Mouse (Mus musculus) stomach, postnatal 0 days (tissue): ENCODE results near the gene Dcaf6. TPM values are rescaled to one million over a fixed set of nuclear protein-coding genes. Genes with fewer than 3 reads are reported as not detected.
A peak's percentile ranks its signal among the peaks of the same experiment; 100 is the strongest.

Experiments used
- ATAC-seq: fragments of 200-750 bp; cut with Nextera tagmentation; 2 replicates; pipeline ENCODE4 v1.8.0; 2017; ENCODE audit not compliant: low FRiP score, low TSS enrichment
- DNase-seq: peaks from one replicate; pipeline ENCODE4 v3.0.0-alpha.2; 2016; ENCODE audit warnings: low spot score
- H3K27ac ChIP-seq: fragments of 300-500 bp; sonication (generic); replicated peaks from 2 replicates; pipeline ENCODE4 v1.5.1; 2014; ENCODE audit warnings: mild to moderate bottlenecking, control low read depth
- H3K27me3 ChIP-seq: fragments of 300-500 bp; sonication (generic); 2 replicates; pipeline ENCODE4 v1.6.1; 2014; ENCODE audit warnings: low read length; ENCODE audit not compliant: control insufficient read depth, insufficient read depth
- H3K36me3 ChIP-seq: fragments of 300-500 bp; sonication (generic); 2 replicates; pipeline ENCODE4 v1.6.1; 2014; ENCODE audit warnings: low read length, mixed read lengths; ENCODE audit not compliant: control insufficient read depth, insufficient read depth
- H3K4me1 ChIP-seq: fragments of 300-500 bp; sonication (generic); replicated peaks from 2 replicates; pipeline ENCODE4 v1.6.1; 2014; ENCODE audit warnings: antibody characterized with exemption; ENCODE audit not compliant: control insufficient read depth, insufficient read depth
- H3K4me2 ChIP-seq: fragments of 300-500 bp; sonication (generic); replicated peaks from 2 replicates; pipeline ENCODE4 v1.6.1; 2014; ENCODE audit warnings: low read depth, mild to moderate bottlenecking, control low read depth, moderate library complexity
- H3K4me3 ChIP-seq: fragments of 300-500 bp; sonication (generic); 2 replicates; pipeline ENCODE4 v1.5.1; 2014; ENCODE audit warnings: low read depth, low read length, control low read depth
- H3K9ac ChIP-seq: fragments of 300-500 bp; sonication (generic); 2 replicates; pipeline ENCODE4 v1.6.1; 2014; ENCODE audit warnings: mild to moderate bottlenecking, low read length, control low read depth, mixed read lengths
- H3K9me3 ChIP-seq: fragments of 300-500 bp; sonication (generic); 2 replicates; pipeline ENCODE4 v1.6.1; 2016; ENCODE audit warnings: low read length; ENCODE audit not compliant: control insufficient read depth
- CTCF ChIP-seq: IDR thresholded peaks from 2 replicates; pipeline ENCODE4 v1.5.1; 2016; ENCODE audit warnings: antibody characterized with exemption, low read depth, mild to moderate bottlenecking, moderate library complexity
- EP300 ChIP-seq: optimal IDR thresholded peaks from 2 replicates; pipeline ENCODE3; 2016; ENCODE audit warnings: antibody characterized with exemption
- WGBS: fragments of 180-500 bp; shearing (Covaris S2); extraction: QIAGEN DNeasy Blood & Tissue Kit; methylation state at CpG from one replicate; pipeline ENCODE4 v1.1.7; 2014; 5-methylcytosine and 5-hydroxymethylcytosine counted together
- polyA plus RNA-seq: library from polyadenylated mRNA; unstranded; fragments of >200 nt; fragmentation: Nextera tagmentation; extraction: Ambion mirVana; gene quantifications from 2 replicates; pipeline ENCODE4 v1.2.1, GENCODE M21; 2015

The Dcaf6 gene
- polyA plus RNA-seq, 1 experiment from 2014 or later = 9.6 TPM

GRCm38 (mm10) chr1:165395940-165396339 lies 64.3 kb downstream of the Dcaf6 start:
- TF ChIP-seq CTCF (no peak), EP300 (no peak)
- Histone ChIP-seq H3K9ac (no peak overlapping the region), H3K36me3 (no peaks in the 10 kb centered on the region), H3K9me3 (no peaks in the 10 kb centered on the region), H3K27me3 (no peaks in the 10 kb centered on the region), H3K4me1 (no peaks in the 10 kb centered on the region), H3K4me3 (no peak overlapping the region), H3K4me2 (no peak overlapping the region), H3K27ac (no peak overlapping the region)
- DNase-seq (no peak), ATAC-seq (no peak)
- 90% methylated on average over 4 of the region's 4 CpGs for WGBS

GRCm38 (mm10) chr1:165394836-165395235 lies 65.4 kb downstream of the Dcaf6 start:
- no peak for DNase-seq
- Histone ChIP-seq H3K27me3 (no peaks in the 10 kb centered on the region), H3K4me3 (no peak overlapping the region), H3K27ac (no peak overlapping the region), H3K4me2 (no peak overlapping the region), H3K9ac (no peak overlapping the region), H3K36me3 (no peaks in the 10 kb centered on the region), H3K9me3 (no peaks in the 10 kb centered on the region), H3K4me1 (no peaks in the 10 kb centered on the region)
- TF ChIP-seq EP300 = no peak
- TF ChIP-seq CTCF = no peak
- 47% methylated on average over 3 of the region's 3 CpGs for WGBS
- no peak for ATAC-seq

GRCm38 (mm10) chr1:165393033-165393432 lies 67.2 kb downstream of the Dcaf6 start:
- ATAC-seq = no peak
- Histone ChIP-seq H3K4me1 (no peaks in the 10 kb centered on the region), H3K9me3 (no peaks in the 10 kb centered on the region), H3K9ac (no peak overlapping the region), H3K27me3 (no peaks in the 10 kb centered on the region), H3K36me3 (0 out of 2 replicates have a peak, but pooled peaks cover 2% of the 10 kb centered on the region), H3K4me3 (no peak overlapping the region), H3K27ac (no peak overlapping the region), H3K4me2 (no peak overlapping the region)
- WGBS = 80% methylated on average over 1 of the region's 1 CpGs
- no peak for TF ChIP-seq CTCF
- TF ChIP-seq EP300 = no peak
- no peak for DNase-seq

- no peak overlapping the region for H3K4me3 ChIP-seq
- H3K27me3 ChIP-seq = no peaks in the 10 kb centered on the region
- ATAC-seq (no peak), DNase-seq (peak; percentile 24)
- no peak overlapping the region for H3K9ac ChIP-seq
- 0 out of 2 replicates have a peak, but pooled peaks cover 2% of the 10 kb centered on the region for H3K36me3 ChIP-seq
- 40% methylated on average over 5 of the region's 5 CpGs for WGBS
- no peaks in the 10 kb centered on the region for H3K4me1 ChIP-seq
- no peak overlapping the region for H3K4me2 ChIP-seq
- no peaks in the 10 kb centered on the region for H3K9me3 ChIP-seq
- no peak overlapping the region for H3K27ac ChIP-seq
- TF ChIP-seq EP300 (no peak), CTCF (peak; percentile 68)
Measured at GRCm38 (mm10) chr1:165388716-165389115, 71.6 kb downstream of the Dcaf6 start.

- Histone ChIP-seq H3K9me3 (no peaks in the 10 kb centered on the region), H3K27me3 (no peaks in the 10 kb centered on the region), H3K4me1 (no peaks in the 10 kb centered on the region), H3K4me2 (no peak overlapping the region), H3K9ac (no peak overlapping the region), H3K27ac (no peak overlapping the region), H3K4me3 (no peak overlapping the region), H3K36me3 (0 out of 2 replicates have a peak, but pooled peaks cover 2% of the 10 kb centered on the region)
- WGBS = 78% methylated on average over 9 of the region's 9 CpGs
- no peak for TF ChIP-seq CTCF
- no peak for TF ChIP-seq EP300
- DNase-seq (no peak), ATAC-seq (no peak)
Measured at GRCm38 (mm10) chr1:165386525-165386923, 73.8 kb downstream of the Dcaf6 start.

- Histone ChIP-seq H3K4me2 (no peak overlapping the region), H3K27ac (no peak overlapping the region), H3K9me3 (no peaks in the 10 kb centered on the region), H3K36me3 (0 out of 2 replicates have a peak, but pooled peaks cover 2% of the 10 kb centered on the region), H3K4me3 (no peak overlapping the region), H3K9ac (no peak overlapping the region), H3K4me1 (no peaks in the 10 kb centered on the region), H3K27me3 (no peaks in the 10 kb centered on the region)
- DNase-seq (no peak), ATAC-seq (no peak)
- WGBS = 81% methylated on average over 14 of the region's 14 CpGs
- TF ChIP-seq EP300 (no peak), CTCF (no peak)
Measured at GRCm38 (mm10) chr1:165385810-165386524, 74.3 kb downstream of the Dcaf6 start.
